Mouse (Mus musculus) right cerebral cortex, postnatal 25 days (tissue): ENCODE data around the gene Mettl25.

Source experiments
- DNase-seq: peaks from one replicate; pipeline ENCODE4 v3.0.0; 2022

Gene Mettl25

GRCm38 (mm10) chr10:105746019-105746418 is 95.2 kb downstream of the Mettl25 start:
- DNase-seq, result no peak

GRCm38 (mm10) chr10:105741736-105742135 is 99.4 kb downstream of the Mettl25 start:
- DNase-seq, result no peak

DNA sequence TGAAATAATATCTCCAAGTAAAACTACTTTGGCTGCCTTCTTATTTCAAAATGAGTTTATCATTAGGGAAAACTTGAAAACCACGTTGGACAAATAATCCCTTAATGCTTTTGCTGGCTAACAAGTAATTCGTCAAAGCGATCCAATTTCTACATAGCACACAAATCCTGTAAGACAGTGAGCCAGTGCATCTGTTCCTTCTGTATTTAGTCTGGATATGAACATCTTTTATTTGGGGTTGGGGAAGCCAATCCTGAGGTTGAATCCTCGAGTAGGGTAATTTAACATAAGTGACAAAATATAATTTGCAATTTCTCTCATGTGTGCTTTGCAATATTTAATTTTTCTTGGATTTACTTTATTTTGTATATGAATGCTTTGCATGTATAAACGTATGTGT is 102.2 kb downstream of the Mettl25 start:
- no peak for DNase-seq

DNA sequence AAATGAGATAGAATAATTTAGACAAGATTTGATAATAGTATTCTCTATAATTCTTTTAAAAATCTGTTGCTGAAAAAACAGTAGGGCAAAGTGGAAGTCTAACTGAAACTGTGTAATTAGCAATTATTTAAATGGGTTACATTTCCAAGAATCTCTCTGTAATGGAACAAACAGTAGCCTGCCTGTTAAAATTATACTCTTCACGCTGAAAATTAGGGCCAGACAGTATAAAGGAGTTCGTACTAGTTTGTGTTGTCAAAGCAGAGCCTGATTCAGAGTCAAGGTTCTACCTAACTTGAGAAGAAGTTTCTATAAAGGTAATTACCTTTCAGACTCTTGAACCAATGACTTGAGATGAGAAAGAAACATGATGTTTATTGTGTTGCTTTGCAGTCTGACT is 113.4 kb downstream of the Mettl25 start:
- no peak for DNase-seq

GRCm38 (mm10) chr10:105727353-105727752 is 113.8 kb downstream of the Mettl25 start:
- DNase-seq, result no peak

GRCm38 (mm10) chr10:105714844-105715243 is 126.3 kb downstream of the Mettl25 start:
- peak; percentile 4 for DNase-seq

DNA sequence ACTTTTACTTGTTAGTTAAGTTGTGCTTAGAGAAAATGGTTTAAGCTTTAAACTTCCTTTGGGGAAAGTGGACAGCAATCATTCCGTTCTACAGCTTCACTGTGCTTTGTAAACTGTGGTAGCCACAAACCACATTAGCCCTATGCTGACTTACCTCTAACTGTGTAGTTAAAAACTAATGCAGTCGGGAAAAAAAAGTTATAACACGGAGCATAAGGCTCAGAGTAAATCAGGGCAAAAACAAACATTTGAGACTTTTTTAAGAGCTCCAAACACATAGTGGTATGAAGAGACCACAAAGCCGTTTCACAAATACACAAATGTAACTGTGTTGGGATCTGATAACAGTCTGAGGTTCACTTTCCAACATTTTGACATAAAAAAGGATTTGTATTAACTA is 126.8 kb downstream of the Mettl25 start:
- no peak for DNase-seq

- no peak for DNase-seq
Measured at GRCm38 (mm10) chr10:105713222-105713621, 128.0 kb downstream of the Mettl25 start.
